Mouse (Mus musculus) heart, adult 18-20 months (tissue): ENCODE measurements at regions not wholly inside any gene's neighbourhood (a gene's known extent, or its start where the extent isn't known, plus 50 kb on each side); places are given as distances from the start of the nearest gene placed in this dataset.

Experiments used
- DNase-seq, 2 experiments: peaks; one replicate each; pipeline ENCODE4 v3.0.0; 2021 to 2022; ENCODE audit warnings: mixed read lengths in 1 of 2

DNA sequence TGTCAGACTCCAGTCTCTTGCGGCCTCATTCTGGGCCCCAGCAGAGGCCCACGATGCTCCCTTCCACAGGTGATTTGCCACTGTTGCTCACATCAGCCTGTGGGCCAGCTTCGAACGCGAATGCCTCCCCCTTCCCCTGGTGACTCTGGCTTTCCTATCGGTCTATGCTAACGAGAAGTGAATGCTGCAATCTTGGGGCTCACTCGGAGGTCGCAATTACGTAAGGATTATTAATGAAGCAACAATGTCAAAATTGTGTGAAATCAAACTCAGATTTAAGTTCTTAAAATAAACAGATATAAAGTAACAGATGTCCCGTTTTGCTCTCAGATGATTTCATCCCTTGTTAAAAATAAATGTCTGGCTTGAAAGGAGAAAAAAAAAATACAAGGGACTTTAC, 572.3 kb downstream of the Bnc2 start:
- DNase-seq = no peak

- DNase-seq = no peak
These were observed 566.5 kb downstream of the Bnc2 start for GRCm38 (mm10) chr4:84108592-84108991.

GRCm38 (mm10) chr4:84109771-84110503, 565.1 kb downstream of the Bnc2 start:
- DNase-seq = peak in 1 of 2 experiments; percentile 13

DNA sequence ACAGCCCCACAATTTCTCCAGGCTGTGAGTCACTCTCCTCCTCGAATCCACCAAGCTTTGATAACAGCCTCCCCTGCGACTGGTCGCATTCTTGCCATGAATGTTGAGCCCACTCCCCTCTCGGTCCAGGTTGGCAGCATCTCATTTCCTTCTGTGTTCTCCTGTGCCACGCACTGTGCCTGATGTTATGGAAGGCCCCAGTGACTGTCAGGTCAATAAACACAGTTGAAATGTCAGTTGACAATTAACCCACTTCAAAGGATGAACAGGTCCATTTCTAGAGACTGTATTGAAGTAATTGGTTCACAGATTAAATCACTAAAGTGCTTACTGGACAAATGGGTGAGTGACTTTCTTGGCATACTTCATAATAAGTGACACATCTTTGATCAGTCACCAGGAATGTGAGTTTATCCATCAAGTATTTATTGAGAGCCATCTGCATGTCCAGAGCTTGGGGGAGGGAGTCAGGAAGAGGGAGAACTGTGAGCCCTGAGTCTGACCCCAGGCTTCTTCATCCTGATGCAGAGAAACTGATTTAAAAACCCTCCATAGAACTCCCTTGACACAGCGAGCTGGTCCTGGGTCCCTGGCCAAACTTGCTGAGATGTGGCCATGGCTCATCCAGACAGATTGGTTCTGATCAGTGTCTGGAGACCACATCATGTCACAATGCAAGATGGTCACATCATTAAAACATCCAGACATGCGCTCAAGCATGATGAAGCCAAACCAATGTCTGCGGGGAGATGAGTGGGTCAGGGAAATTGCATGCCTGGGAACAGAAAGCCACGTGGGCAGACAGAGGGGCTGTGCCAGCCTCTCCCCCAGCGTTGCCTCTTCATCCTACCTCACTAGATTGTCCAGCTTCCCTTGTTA, 560.7 kb downstream of the Bnc2 start:
- DNase-seq = no peak

DNA sequence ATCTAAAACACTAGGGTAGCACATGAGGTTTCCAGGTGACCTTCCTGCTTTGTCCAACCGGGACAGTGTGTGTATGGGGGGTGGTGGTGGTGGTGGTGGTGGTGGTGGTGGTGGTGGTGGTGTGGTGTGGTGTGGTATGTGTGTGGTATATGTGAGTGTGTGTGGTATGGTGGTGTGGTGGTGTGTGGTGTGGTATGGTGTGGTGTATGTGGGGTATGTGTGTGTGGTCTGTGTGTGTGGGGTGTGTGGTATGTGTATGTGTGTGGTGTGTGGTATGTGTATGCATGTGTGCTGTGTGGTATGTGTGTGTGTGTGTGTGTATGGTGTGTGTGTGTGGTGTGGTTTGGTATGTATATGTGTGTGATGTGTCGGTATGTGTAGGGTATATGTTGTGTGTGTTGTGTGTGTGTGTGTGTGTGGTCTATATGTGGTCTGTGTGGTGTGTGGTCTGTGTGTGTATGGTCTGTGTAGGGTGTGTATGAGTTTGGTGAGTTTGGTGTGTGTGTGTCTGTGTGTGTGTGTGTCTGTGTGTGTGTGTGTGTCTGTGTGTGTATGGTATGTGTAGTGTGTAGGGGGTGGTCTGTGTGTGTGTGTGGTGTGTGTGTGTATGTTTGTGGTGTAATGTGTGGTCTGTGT, 556.7 kb downstream of the Bnc2 start:
- no peak for DNase-seq

- DNase-seq = no peak
These were observed 555.5 kb downstream of the Bnc2 start for GRCm38 (mm10) chr4:84119616-84120015.

GRCm38 (mm10) chr4:84120330-84120729, 554.7 kb downstream of the Bnc2 start:
- DNase-seq = no peak

- no peak for DNase-seq
These were observed 553.6 kb downstream of the Bnc2 start for GRCm38 (mm10) chr4:84121442-84121841.

DNA sequence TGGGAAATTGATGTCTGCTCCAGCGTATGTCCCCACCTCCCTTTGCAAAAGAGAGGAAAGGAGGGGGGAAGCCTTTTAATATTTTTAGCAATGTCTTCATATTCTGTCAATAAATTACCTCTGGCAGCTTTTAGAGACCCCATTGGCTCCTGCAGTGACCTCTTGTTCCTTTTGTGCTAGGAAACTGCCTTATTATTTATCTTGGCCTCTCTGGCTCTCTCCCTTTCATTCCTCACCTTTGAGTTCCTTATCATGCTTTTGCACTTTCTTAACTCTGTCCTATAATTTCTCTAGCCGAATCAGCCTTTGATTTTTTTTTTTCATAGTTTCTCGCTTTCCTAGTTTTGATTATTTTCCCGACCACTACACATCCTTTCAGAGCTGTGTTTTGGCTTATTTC, 548.7 kb downstream of the Bnc2 start:
- DNase-seq = no peak

DNA sequence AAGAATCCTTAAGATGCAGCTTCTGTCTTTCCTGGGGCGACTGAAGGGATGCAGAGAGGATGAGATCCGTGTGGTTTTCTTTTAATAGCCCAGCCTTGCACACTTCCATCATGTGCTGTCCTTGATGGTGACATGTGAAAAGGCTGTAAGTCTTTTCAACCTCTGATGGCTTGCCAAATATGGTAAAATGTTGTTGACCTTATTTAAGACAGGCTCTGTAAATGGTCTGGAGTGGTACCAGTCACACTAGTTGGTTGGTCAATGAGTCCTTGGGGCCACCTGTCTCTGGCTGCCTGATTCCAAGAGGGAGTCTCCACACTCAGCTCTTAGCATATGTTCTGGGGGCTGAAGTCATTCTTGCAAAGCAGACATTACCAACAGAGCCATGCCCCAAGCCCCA, 547.7 kb downstream of the Bnc2 start:
- no peak for DNase-seq

- DNase-seq = no peak
These were observed 544.1 kb downstream of the Bnc2 start for GRCm38 (mm10) chr4:84130840-84131547.

DNA sequence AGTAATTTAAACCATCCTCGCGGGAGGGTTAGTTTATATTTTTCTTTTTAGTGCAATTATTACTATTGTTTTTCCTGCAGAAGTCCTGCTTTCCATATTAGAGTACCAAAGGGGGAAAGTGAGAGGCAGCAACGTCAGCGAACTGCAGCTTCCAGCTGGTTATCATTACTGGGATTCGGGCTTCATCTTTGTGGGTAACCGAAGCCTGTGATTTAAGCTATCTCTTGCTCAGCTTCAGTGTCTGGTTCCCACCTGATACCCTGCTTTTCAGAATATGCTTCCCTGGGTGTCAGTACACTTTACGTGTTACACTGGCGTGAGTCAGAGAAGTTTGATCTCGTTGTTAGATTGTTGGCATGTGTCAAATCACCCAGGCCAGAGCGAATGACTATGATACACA, 539.3 kb downstream of the Bnc2 start:
- no peak for DNase-seq

GRCm38 (mm10) chr4:84137171-84137919, 537.7 kb downstream of the Bnc2 start:
- no peak for DNase-seq

- no peak for DNase-seq
These were observed 525.7 kb downstream of the Bnc2 start for GRCm38 (mm10) chr4:84149149-84150050.

GRCm38 (mm10) chr4:84150698-84151097, 524.4 kb downstream of the Bnc2 start:
- DNase-seq = no peak

- DNase-seq = no peak
These were observed 523.8 kb downstream of the Bnc2 start for GRCm38 (mm10) chr4:84151247-84151646.

DNA sequence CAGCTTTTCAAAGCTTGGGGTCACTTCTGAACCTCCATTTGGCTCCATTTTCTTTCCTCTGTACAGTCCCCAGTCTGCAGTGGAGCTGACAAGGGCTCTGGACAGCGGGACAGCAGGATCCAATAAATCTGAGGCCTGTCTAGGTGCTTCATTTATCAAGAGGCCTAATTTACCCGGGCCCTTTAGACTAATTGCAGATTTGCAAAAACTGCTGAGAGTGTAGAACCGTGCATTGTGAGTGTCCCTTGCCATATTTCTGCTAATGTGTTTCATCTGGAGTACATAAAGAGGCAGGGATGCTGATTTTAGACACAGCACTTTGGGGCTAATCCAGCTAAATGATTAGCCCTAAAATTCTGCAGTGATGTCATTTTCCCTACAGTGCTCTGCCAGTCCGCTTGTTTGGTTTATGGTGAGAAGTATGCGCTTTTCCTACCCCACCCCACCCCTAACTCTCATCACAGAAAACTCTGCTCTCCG, 523.1 kb downstream of the Bnc2 start:
- DNase-seq = no peak

DNA sequence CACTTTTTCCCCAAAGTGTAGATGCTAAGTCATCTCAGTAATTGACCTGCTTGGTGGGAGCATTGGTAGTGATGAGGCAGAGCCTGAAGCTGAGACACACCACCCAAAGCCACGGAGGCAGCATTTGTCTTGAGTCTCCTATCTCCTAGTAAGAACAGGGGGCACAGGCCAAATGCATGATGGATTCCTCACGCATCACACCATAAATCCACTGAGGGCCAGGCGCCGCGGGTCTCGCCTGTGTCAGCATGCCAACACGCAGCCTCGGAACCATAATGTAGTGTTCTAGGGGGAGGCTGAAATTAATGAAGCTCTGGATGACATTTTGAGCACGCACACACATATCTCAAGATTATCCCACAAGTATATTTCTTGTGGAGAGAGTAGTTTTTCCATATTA, 521.5 kb downstream of the Bnc2 start:
- no peak for DNase-seq

- DNase-seq = no peak
These were observed 517.0 kb downstream of the Bnc2 start for GRCm38 (mm10) chr4:84157911-84158647.

GRCm38 (mm10) chr4:84163362-84163761, 511.7 kb downstream of the Bnc2 start:
- no peak for DNase-seq
